Mouse (Mus musculus): ENCODE data around the gene Fam241a.

The Fam241a gene

DNA sequence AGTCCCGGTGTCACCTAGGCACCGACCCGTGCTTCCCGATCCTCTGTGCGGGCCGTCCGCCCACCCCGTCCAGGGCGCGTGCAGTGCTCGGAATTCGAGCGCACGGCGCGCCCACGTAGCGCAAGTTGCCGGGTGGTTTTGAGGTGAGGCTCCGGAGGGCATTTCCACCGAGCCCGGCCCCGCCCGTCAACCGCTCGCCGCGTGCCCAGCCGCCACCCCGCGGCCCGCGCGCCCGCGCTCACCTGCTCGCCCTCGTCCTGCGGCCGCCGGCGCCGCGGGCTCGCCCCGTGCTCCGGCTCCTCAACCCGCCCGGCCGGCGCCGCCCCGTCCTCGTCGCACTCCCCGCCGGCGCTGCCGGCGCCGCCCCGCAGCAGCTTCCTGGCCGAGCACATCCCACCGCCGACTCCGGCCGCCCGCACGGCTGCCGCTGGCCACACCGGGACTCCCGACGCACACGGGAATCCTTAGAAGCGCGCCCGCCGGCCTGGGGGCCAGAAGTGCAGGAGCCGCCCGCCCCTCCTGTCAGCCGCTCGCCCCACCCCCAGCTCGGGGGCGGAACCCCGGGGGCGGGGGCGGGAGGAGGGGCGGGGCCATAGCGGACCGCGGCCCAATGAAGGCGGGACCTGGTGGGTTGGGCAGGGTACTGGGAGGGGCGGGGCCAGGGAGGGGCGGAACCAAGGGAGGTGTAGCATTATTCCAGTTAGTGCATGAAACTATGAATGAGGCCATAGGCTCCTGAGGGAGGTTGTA, at the start of gene Fam241a:
Fam241a (minus strand) TSS at position 533 of the 750 bp plus-strand sequence.
- peak; percentile 61 for DNase-seq (ENCODE audit: low spot score)

DNA sequence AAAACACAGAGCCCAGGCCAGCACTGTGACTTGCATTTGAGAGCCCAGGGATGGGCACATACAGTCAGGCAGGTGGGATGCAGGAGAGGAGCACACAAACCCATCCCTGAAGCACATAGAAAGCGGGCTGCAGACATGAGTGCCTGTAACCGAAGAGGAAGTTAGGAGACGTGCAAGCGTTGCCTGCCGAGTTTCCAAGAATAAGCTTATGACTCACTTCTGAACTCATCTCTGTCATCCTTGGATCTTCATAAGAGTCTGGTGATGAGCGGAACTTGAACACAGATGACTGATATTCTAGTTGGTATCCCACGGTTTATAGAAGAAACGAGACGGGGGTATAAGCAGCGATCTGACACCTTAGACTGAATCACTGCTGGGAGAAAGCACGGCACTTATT, 36.3 kb upstream of the Fam241a start:
- DNase-seq (ENCODE audit: low spot score), result no peak

DNA sequence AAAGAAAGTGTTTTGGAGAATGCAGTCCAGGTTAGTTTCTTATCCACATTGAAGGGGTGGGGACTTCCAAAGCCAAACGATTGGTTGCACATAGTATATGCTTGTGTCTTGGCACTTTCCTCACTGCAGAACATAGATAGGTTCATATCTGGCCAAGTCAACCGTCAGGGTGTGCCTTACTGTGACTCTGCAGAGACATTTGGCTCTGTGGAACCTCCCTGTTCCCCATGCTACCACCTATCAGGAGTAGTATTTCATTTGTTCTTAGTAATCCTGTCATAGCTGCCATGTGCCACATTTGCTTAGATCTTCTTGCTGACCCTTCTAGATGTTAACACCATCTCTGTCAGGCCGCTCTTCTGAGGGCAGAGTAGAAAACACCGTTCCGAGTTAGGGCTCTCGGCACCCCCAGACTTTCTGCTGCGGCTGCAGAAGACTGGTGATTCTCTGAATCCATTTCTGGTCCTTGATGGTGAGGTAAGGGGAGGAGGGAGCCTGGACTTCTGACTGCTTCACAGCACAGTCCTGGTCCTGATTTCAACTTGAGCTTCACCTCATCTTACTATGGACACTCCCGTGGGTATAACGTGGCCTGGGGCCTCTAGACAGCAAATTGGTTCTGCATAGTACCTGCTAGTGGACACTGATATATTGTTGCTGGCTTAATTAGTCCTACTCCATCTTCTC, 34.3 kb upstream of the Fam241a start:
- no peak for DNase-seq (ENCODE audit: low spot score)

DNA sequence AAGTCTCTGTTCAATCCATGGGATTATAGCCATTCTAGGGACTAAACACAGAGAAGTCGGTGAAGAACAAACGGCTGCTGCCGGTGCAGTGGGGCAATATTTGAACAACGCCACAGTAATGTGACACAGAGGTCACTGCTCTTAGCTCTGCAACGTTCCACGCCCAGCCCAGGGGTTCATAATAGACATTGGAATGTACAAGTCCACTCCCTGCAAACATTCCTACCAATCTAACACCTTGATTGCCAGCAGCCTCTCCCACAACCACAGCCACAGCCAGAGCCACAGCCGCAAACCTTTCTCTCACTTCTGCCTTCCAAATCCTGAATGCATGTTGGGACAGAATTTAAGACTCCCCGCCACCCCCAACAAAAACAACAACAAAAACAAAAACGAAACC, 33.8 kb upstream of the Fam241a start:
- no peak for DNase-seq (ENCODE audit: low spot score)

DNA sequence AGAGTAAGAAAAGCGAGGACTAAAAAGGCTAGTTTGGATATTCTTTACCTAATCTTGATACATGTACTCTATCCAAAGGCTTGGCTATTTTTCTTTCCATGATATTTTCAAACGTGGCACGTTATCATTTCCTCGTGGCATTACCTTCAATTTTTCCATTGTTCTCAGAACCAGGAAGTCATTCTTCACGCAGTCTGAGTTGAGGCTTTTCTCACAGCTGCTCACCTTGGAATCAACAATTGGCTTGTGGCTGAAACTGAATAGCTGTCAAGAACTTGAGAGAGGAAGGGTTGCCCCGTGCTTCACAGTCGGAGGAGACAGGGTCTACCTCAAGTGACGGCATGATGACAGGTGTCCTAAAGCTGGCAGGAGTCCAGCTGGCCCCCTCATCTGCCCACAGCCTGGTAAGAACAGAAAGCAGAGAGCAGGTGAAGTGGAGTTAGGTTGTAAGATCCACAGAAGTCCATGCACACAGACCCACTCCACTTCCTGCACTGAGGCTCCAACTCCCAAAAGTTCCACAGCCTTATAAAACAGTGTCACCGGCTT, 30.6 kb upstream of the Fam241a start:
- DNase-seq (ENCODE audit: low spot score), result no peak

DNA sequence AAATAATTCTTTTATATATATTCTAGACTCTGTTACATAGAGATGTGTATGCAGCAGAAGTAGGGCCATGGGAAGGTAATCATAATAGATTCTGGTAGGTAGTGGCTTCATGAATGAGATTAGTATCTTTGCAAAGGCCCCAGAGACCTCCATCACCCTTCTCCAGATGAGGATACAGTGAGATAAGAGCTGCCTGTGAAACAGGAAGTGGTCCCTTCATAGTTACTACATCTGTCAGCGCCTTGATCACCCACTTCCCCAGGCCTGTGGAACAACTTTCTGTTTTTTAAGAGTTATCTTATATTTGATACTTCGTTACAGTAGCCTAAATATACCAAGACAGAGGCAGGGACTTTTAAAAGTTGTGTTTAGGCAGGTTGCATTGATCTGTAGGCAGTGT, 28.3 kb upstream of the Fam241a start:
- no peak for DNase-seq (ENCODE audit: low spot score)

DNA sequence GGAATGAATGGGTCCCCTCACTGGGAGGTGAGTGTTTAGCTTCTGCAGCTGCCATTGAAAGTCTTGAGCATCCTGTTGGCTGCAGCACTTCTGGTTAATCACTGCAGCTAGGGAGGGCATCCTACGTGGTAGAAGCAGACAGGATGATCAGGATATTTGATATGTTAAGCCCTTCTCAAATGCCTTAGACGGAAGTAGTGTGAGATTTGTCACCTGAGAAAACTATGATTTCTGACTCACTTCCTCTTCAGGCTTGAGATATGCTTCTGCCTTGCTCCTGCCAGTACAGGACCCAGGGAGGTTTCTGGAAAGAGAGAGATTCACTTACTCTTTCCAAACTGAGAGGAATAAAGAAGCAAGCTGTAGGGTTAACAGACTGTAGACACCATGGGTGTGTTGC, 27.1 kb upstream of the Fam241a start:
- DNase-seq (ENCODE audit: low spot score), result no peak

DNA sequence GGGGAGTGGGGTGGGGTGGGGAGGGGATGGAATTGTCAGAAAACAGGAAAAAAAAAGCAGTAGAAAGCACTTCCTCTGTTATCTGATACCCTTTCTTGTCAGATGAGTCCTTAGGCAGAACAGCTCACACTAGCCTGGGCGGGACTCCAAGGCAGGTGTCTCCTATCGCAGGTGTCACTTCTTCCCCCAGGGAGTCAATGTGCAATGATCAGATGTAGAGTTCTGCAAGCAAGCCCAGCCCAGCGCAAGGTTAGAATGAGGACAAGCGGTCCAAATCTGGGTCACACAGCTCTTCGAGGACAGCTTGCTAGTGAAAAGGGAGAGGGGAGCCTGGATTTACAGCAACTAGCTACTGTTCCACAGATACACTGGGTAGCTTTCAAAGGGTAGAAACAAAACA, 26.0 kb upstream of the Fam241a start:
- no peak for DNase-seq (ENCODE audit: low spot score)

DNA sequence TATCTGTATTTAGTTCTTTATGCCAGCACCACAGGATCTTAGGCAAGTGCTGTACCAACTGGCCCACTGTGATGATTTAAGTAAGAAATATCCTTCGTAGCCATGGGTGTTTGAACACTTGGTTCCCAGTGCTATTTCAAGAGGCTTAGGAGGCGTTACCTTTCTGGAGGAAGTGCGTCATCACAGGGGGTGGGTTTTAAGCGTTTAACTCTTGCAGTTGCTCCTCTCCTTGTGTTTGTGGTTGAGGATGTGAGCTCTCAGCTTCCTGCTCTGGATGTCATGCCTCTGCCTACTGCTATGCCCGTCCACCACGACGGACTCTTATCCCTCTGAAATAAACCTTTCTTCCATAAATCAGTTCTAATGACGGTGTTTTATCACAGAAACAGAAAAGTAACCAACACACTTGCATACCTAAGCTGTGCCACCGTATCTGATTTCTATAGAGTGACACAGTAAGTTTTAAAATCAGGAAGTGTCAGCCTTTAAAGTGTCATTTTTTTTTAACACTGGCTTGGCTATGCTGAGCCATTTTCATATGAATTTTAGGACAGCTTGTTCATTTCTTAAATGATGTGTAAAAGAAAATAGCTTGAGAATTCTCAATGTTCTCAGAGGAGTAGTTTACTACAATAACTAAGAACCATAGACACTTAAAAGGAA, 22.0 kb upstream of the Fam241a start:
- DNase-seq (ENCODE audit: low spot score), result no peak

DNA sequence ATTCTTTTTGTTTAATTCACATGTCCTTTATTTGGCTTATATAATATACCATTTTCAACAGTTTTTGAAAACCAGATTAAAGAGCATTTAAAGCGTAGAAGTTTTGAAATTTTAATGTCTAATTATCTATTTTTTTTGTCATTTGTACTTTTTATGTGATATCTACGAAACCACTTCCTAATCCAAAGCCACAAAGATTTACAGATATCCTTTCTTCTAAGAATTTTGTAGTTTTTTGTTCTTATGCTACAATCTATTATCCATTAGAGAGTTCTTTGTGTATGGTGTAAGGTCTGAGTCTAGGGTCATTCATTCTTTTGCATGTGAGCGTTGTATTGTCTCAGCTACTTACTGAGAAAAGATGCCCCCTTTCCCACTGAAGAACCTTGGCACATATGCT, 21.4 kb upstream of the Fam241a start:
- DNase-seq (ENCODE audit: low spot score), result no peak

DNA sequence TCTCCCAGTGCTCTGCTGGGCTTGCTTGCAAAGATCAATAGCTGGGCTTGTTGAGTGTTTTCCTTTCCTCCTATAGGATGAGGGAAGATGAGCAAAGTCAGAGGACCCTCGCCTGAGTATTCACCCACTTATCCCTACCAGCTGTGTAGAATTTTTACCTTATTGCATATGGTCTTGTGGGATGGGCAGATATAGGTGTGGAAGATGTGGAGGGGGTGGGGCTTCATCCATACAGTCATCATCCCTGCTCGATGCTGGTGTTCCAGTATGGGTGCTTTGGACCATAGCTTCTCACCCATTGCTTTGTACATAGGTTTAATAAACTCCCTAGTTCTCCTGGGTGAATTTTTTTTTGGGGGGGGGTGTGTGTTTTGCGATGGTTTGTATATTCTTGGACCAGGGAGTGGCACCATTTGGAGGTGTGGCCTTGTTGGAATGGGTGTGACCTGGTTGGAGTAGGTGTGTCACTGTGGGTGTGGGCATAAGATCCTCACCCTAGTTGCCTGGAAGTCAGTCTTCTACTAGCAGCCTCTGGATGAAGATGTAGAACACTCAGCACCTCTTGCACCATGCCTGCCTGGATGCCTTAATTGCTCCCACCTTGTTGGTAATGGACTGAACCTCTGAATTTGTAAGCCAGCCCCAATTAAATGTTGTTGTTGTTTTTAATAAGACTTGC, 19.7 kb upstream of the Fam241a start:
- no peak for DNase-seq (ENCODE audit: low spot score)

DNA sequence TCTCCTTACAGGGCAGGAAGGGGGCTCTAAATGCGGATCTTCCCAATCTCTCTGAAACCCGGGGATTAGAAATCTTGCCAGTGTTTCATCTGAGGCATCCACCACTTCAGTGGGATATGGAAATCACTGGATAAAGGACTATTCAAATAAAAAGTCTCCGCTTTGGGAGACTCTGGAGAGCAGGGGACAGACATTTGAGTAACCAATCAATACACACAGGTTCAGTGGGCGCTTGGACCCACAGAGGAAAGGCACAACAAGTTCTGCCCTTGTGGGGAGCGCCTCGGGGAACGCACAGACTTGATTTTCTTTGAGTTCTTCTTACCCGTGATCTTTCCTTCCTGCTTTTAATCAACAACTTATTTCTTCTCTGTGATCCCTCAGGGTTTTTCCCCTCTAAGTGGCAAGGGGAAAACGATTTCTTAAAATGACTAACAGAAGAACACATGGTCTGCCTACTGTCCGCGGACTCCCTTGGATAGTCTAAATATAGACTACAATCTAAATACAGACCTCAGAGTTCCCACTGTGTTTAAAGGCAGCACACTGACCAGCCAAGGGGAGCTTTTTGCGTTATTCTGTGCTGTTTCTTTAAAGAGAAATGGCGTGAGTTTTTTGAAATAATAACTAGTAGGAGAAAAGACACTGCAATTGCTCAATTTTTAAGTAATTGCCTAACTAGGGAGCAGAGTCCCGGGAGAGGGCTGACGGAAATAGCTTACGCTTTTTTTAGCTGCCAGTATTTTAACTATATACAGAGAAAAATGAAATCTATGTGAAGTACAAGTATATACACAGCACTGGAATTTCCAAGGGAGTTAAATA, 18.0 kb upstream of the Fam241a start:
- DNase-seq (ENCODE audit: low spot score), result no peak

DNA sequence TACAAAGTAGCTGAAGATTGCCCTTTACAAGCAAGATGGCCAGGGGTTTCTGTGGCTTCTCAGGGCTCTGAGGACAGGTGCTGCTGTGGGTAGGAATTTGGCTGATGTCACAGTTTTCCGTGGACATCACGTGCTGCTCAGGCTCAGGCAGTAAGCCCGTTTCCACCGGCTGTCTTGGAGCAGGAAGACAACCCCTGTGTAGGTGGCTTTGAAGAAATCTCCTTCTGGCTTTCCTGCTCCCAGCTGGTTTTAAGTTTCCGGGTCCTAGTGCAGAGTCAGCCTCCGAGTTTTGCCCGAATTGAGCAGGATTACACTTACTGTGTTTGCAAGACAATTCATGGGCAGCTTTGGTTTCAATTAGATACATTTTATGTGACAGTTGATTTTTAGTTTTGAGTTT, 13.8 kb upstream of the Fam241a start:
- no peak for DNase-seq (ENCODE audit: low spot score)

DNA sequence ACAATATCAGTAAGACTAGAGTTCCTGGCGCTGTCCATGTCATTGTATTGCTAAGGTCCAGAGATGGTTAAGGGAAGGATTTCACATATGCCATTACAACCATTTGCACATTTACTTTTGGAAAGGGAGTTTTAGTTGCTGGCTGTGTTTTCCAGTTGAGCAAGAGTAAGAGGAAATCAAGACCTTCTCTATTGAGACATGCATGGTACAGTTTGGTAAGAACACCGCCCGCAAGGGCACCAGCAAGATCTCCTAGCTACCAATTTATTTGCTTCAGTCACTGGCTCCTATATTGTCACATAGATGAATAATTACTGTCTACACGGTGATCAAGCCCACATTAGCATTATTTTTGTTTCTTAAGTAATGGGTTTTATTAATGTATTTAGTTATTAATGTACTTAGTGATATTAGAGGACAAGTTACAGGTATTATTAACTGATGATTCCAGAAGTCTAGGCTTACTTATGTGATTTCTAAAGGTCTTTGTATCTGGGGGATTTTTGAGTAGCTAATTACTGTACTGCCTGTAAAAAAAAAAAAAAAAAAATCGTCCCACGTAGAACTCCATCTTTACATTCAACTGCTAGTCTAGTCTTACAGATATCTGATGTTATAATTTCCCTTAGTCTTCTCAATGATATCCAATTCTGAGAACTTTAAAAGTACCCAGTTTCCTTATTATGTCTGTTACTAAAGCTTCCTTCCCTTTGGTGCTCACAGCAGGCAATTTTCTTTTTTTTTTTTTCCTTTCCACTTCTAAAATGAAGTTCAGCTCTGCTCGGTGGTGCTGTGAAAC, 944 bp downstream of the Fam241a start:
- DNase-seq (ENCODE audit: low spot score), result no peak

DNA sequence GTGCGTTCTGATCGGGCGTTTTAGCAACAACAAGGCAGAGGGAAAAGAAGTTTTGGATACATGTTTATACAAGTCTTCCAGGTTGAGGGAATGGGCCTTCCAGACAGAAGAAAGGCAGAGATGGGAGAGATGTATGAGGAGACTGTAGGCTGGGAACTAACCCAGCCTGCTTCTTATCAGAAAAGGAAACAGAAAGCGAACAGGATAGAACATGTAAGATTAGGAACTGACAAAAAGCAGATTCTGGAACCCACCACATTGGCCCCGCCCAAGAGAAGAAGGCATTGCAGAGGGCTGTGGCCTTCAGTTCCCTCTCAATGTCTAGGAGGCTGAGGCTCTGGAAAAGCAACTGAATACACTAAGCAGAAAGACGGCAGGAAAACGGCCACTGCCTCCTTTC, 2.2 kb downstream of the Fam241a start:
- no peak for DNase-seq (ENCODE audit: low spot score)

DNA sequence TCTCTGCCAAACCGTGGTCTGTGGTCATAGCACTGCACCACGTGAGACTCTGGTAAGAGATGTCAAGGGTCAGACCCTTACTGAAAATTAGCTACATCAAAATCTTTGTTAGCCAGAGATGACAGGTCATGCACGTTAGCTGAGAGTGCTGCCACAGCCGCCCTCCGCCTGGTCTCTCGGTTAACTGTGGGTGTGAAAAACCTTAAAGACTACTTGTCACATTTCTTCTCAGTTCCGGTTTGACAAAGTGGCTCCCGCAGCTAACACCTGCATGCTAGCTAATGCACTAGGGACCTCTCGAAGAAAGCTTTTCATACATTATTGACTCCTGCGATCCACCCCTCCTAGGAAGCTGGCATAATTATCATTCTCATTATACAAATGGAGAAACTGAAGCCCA, 4.2 kb downstream of the Fam241a start:
- no peak for DNase-seq (ENCODE audit: low spot score)

DNA sequence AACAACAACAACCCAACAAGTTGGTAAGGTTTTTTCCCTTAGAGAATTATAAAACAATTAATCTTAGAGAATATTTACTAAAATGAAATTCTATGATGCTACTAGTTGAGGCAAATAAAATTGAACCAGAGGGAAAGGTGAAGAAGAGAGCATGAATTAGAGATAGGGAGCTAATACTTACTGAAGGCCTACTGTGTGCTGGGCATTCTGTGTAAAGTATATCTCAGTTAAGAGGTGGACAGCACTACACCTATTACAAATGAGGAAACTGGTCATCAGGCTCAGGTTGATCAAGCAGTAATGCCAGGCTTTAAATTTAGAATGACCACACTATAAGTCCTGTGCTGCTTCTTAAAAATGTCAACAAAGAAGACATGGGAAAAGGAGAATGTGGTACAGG, 6.1 kb downstream of the Fam241a start:
- DNase-seq (ENCODE audit: low spot score), result no peak

DNA sequence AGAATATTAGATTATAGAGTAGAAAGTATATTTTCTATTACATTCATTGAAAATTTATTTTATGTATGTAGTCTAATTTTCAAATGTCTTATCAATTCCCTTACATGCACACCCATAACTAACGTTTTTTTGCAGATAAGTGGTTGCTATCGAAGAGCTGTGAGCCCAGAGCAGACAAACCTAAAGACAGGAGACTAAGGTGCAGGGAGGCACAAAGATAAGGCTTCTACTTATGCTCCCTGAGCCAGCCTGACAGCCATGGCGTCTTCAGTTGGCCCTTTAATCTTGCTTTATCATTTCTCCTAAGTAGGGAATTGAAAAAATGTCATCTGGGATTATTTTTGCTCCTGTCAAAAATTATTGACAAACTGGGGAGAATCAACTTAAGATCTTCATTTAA, 6.6 kb downstream of the Fam241a start:
- no peak for DNase-seq (ENCODE audit: low spot score)

DNA sequence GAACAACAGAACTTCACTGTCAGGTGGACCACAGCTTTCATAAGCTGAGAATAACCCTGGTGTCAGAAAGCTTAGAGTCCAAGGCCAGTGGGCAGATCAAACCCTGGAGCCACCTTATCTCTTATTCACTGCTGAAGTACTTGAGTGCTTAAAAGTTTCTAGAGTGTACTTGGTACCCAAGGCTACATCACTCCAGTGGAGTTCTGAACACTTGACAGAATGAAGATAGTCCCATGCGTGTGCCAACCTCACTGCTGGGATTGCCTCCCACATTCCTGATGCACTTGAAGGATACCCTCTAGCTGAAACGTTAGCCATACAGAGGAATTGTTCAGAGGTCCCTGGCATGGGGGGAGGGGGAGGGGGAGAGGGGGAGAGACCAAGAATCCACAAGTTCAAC, 14.4 kb downstream of the Fam241a start:
- DNase-seq (ENCODE audit: low spot score), result no peak

DNA sequence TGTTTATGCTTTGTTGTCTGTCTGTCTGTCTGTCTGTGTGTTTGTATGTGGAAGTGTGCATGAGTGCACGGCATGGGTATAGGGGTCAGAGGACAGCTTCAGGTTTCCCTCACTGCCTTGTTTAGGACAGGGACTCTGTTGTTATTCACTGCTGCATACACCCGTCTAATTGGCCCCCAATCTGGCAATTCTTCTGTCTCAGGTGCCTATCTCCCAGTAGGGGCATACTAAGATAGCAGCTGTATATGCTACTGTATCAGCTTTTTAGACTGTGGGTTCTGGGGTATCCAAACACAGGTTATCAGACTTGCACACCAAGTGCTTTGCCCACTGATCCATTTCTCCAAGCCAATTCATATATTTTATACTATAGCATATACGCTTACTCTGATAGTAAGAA, 16.2 kb downstream of the Fam241a start:
- DNase-seq (ENCODE audit: low spot score), result no peak

DNA sequence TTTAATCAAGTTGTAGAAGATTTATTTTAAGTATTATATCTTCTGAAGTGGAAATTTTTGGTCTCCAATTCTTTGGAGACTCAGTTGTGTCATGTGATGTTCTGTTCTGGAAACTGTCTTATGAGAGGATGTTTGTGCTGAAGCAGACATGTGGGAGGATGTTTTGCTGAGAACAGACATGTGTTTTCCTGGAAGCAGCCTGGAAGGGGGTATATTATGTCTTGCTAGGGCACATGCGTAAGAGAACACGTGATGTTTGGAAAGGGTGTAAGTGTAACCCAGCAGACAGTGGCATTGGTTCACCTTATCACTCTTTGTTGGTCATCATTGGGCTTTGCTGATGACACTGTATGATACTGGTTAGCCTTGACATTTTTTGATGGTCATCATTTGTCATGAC, 20.6 kb downstream of the Fam241a start:
- DNase-seq (ENCODE audit: low spot score), result no peak

Data from ovary, postnatal 10 days (tissue).